Mouse (Mus musculus) gonadal fat pad, adult 2 months (tissue): ENCODE measurements around the gene Prx. TPM values are rescaled to one million over a fixed set of nuclear protein-coding genes. Genes with fewer than 3 reads are reported as not detected.
A peak's percentile ranks its signal among the peaks of the same experiment; 100 is the strongest.

Experiments used
- DNase-seq: peaks from one replicate; pipeline ENCODE4 v3.0.0-alpha.2; 2012; ENCODE audit warnings: low read depth
- polyA plus RNA-seq: library from polyadenylated mRNA; depleted of rRNA; stranded (reverse); fragments of >200 nt; gene quantifications from 2 replicates; pipeline ENCODE4 v1.2.3, GENCODE M21; 2012

Gene Prx
- polyA plus RNA-seq, 1 experiment: 2.0 TPM

DNA sequence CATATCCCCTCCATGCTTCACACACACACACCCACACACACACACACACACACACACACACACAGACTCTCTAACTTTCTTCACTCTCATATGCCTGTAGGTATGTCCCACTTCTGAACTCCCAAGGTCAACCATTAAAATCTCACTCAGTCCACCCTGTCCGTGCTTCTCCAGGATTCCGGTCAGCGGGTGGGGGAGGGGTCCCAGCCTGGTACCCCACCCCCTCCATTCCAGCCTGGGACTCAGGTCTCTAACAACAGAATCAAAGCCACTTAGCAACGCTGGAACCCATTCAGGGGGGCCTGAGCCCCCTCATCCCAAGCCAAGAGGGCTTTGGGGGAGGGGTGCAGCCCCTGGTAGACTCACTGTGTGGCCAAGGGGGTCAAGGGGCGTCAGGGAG is 23.8 kb downstream of the Prx start, which contains the start of gene Hipk4:
TSS of gene Hipk4 (plus strand) at position 301 of the 400 bp plus-strand sequence.
- no peak for DNase-seq

DNA sequence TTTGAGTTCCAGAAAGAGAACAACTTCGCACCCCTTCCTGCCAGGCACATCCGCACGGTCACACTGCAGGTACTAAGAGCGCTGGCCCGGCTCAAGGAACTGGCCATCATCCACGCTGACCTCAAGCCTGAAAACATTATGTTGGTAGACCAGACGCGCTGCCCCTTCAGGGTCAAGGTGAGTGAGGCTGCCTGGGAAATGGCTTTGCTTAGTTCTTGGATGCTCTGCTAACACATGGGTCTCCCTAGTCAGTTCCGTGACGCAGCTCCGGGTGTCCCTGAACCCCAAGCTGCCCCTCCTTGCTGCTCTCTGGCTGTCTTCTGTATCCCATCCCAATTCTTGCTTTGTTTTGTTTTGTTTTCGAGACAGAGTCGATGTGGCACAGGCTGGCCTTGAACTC is 24.7 kb downstream of the Prx start:
- no peak for DNase-seq

DNA sequence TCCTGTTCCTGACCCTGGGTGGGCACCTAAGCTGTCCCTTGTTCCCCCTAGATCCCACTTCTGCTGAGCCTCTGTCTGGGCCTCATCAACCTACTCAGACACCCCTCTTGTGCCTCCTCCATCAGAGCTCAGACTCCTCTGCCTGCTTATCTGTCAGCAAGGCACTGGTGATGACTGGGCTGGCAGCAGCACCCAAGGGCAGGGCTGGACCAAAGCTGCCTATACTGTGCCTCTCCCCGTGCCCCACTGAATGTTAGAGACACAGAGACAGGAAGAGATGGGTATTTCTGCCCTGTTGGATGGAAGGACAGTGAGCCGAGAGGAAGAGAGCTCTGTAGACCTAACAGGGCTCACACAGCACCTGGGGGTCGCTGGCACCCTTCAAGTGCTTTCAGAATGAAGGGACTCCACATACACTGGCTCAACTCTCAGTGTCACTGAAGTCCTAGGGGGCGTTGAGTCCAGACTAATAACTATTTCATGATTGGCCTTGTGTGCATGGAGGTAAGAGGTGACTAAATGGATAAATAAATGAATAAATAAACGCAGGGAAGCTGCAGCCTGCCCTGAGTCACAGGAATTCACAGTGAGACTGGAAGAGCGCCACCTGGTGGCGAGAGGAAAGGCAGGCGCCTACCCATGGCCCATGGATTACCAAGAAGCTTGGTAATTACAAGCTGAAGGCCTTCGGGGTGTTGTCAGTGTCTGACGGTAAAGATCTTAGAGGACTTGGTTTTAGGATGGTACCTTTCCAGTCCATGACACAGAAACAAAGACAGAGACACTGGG is 27.1 kb downstream of the Prx start:
- DNase-seq: no peak

DNA sequence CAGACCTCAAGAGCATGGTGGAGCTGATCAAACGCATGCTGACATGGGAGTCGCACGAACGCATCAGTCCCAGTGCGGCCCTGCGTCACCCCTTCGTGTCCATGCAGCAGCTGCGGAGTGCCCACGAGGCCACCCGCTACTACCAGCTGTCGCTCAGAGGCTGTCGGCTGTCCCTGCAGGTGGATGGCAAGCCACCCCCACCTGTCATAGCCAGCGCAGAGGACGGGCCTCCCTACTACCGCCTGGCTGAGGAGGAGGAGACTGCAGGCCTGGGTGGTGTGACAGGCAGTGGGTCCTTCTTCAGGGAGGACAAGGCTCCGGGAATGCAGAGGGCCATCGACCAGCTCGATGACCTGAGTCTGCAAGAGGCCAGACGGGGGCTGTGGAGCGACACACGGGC is 29.9 kb downstream of the Prx start:
- no peak for DNase-seq

DNA sequence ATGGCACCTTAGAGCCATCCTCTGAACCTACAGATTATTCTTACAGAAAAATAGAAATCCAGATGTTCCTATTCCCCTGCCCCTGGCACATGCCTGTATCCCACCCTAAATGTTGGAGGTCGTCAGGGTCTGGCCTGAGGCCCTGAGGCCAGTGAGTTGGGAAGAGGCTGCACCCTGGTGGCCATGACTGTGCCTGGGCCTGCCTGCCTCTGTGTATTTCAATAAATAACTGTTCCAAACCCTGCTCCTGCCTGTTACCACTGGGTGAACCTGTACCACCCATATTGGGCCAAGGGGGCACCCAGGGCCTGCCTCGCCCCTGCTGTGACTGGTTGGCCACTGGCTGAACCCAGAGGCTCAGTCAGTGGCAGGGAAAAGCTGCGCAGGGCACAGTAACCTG is 31.8 kb downstream of the Prx start:
- no peak for DNase-seq

DNA sequence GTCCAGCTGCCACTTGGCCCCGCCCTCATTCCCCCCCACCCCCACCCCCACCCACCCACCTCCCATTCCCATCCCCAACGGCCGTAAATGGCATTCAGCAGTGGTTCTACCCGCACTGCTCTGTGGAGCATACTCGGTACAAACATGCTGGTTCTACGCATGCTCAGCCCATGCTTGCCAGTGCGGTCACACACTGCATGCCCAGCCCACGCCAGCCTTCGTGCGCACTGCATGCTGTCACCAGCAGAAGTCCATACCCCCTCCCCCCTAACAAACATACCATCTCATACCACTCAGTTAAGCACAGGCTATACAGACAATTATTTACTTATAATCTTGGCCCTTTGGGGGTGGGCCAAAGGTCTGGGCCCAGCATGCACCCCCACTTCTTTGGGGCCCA is 32.6 kb downstream of the Prx start:
- no peak for DNase-seq

DNA sequence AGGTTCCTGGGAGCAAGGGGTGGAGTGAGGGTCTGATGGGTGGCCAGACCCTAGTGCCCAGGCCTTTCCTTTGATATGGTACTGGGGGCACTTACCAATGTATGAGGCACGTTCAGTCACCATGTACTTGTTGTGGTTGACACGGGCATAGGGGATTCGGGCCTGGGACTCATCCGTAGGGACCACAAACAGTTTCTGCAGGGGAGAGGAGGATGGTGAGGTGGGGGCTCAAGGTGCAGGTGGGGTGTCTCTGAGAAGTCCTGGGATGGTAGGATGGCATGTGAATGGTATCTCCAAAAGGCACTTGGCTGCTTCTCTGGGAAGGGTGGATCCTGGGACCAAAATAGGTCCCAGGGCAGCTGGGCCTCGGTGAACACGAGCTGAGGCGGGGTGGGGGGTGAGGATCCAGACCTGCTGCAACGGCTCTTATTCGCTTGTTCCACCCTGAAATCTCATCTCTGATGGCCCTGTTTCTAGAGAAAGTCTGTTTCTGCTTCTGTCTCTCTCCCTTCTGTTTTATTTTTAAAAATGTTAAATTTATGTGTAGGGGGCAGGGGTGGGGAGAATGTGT is 33.4 kb downstream of the Prx start:
- DNase-seq: no peak

DNA sequence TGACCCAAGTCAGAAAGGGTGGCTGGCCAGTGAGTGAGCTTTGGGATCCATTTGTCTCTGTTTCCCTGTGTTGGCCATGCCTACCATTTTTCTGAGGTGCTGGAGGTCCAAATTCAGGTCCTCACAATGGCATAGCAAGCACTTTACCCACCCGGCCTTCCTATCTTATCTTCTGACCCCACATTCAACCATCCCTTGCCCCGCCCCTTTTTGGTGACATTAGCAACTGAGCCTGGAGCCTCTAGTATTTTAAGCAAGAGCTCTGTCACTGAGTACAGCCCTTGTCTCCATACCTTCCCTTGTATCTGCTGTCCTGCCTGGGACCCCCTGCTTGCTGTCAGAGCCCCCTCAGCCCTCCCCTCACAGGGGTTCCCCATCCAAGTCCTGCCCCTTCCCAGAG is 36.3 kb downstream of the Prx start:
- DNase-seq: no peak

DNA sequence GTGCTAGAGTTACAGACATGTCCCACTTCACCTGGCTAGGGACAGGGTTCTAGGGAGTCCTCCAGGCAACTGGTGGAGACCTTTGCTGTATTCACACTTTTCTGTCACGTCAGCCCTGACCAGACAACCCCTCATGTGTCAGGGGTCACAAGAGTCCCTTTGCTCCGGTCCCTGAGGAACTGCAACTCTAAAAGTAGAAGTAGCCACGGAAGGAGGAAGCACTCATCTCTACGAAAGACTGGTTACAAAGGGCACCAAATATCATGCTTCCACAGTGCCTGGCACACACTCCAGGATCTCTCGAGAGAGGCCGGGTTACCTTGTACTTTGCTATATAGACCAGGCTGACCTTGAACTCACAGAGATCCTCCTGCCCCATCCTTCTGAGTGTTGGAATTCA is 37.5 kb downstream of the Prx start:
- DNase-seq: no peak

DNA sequence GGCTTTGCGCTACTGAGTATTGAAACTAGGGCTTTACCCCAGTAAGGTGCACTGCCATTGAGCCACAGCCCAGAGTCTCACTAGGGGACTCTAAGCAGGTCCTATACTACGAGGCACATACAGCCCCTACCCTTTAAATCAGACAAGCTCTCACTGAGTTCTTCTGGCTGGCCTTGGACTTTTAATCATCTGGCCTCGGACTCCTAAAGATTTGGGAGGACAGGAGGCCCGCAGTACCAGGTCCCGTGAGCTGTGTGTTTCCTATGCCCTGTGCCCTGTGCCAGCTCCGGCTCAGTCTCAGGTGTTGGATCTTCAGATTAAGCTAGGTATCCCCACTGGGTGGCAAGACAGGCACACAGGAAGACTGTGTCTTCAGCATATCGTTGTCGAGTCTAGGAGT is 38.9 kb downstream of the Prx start:
- no peak for DNase-seq

DNA sequence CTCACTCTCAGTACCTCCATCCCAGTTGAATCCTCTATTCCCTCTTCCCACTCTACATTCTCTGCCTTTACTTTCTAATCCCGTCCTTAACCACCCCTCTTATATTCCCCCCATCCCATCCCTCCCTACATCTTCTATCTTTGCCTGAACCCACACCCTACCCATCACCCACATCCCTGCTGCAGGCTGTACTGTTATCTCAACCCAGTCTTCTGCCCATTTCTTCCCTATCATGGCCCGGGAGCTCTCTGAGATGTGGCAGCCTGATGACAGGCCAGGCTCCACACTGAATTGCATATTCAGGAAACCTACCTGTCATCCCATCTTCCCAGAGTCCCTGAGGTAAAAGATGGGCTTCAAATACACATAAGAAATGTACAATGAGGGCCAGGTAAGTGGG is 39.7 kb downstream of the Prx start:
- DNase-seq: no peak

DNA sequence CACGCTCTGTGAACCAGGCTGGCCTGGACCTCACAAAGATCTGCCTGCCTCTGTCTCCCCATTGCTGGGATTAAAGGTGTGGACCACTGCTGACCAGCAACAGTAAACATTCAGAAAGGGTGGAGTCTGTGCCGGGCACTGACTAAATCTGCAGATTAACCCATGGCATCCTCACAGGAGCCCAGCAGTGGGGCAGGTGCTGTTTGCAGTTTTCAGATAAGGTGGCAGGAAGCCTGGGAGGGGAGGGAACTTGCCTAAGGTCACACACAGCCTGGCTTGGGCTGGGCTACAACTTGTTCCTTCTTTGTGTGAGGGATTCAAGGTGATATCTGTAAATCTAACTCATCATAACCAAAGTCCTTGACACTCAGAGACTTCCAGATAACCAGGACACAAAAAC is 41.4 kb downstream of the Prx start:
- DNase-seq: no peak

DNA sequence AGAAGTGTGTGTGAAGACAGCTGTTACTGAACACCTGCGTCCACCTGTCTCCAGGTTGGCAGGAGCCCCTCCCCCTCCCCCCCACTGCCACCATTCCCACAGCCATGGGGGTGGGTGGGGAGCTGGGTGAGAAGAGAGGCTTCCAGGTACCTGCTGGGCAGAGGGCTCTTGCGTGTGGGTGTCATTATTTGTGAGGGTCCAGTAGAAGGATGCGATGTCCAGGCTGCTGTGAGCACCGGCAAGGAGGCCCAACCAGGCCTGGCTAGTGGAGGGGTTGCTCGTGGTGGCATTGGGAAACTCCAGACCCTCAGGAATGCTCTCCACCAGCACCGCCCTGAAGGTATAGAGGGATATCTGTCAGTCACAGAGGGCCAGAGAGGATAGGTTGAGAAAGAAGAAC is 41.8 kb downstream of the Prx start:
- DNase-seq: no peak

DNA sequence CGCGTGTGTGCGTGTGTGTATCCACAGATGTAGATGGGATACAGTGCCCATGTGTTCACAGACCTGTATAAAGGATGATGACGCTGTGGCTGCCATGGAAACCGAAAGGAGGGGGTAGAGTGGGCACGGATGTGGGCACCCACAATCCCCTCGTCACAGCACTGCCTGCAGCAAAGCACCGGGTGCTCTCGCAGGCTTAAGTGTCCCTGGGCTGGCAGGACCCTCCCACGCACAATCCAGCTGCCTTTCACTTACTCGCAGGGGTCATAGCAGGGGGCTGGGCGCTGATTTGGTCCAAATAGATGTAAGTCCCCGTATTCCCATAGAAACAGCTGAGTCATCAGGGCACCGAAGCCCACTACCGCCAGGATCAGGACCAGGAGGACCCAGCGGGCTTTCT is 42.3 kb downstream of the Prx start:
- DNase-seq: no peak

DNA sequence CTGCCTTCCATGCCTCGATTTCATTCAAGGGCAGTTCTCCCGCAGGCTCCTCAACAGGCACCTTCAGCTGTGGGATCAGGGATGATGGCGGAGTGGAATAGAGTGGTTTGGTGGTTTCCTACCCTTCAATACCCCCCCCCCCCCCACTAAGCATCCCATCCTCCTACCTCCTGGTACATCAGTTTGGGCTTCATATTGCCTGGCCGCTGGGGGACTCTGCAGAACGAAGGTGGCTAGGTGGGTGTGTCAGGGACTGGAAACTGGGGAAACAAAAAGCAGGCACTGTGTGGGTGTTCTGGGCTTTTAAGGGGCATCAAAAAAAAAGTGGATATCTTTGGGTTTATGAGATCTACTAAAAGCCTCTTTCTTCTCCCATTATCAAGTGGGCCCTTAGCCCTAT is 42.8 kb downstream of the Prx start:
- no peak for DNase-seq

DNA sequence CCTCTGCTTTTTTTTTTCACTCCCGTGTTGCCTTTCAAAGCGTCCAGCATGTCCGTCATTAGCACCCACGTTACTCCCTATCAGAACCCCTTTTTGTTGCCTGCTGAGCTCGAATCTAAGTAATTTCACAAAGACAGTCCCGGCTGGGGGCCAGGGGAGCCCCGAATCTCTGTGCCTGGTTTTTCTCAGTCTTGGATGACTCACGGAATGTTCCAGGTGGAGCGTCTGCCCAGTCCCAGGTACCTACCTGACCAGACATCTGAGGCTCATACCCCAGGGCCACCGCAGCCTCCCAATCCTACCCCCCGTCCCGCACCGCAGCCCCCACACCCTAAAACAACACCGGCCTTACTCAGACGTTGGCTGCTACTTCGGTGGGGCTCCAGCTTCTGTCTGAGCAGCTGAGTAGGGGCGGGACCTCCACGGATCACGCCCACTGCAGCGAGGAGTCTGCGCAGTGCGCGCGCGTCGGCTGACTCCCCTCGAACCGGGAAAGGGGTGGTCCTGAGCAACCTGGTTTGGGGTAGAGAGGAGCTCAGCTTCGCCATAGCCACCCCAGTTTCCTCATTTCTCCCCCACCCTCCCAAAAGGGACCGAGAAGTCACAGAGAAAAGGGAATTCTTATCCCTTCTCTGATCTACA is 43.4 kb downstream of the Prx start:
- no peak for DNase-seq

DNA sequence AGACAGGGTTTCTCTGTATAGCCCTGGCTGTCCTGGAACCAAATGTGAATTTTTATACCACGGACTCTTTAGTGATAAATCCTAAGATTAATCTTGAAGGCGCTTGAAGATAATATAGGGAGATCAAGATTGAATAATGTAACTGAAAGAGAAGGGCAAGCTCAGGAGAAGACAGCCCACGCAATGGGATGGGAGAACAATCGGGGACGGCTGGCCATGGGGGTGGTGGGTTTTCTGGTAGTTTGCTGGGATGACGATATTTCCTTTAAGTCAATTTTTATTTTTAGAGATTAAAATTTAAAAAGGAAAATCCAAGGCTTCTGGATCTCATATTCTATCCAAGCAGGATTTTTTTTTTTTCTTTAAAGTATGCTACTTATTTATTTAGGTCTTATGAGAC is 43.9 kb downstream of the Prx start:
- no peak for DNase-seq

DNA sequence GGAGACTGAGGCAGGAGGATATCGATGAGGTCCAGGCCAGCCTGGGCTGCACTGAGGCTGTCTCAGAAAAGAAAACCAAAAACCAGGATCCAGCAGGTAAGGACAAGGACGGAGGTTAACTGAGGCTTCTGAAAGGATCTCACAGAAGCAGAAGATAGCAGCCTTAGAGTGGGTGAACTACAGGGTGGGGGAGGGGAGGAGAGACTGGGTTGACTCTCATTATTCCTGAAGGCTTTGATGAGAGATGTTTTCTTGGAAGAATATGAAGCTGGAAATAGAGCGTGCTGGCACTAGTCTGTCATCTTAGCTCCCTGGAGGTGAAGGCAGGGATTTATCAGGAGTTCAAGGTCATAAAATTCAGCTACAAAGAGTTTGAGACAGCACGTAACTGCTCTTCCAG is 44.7 kb downstream of the Prx start:
- no peak for DNase-seq

DNA sequence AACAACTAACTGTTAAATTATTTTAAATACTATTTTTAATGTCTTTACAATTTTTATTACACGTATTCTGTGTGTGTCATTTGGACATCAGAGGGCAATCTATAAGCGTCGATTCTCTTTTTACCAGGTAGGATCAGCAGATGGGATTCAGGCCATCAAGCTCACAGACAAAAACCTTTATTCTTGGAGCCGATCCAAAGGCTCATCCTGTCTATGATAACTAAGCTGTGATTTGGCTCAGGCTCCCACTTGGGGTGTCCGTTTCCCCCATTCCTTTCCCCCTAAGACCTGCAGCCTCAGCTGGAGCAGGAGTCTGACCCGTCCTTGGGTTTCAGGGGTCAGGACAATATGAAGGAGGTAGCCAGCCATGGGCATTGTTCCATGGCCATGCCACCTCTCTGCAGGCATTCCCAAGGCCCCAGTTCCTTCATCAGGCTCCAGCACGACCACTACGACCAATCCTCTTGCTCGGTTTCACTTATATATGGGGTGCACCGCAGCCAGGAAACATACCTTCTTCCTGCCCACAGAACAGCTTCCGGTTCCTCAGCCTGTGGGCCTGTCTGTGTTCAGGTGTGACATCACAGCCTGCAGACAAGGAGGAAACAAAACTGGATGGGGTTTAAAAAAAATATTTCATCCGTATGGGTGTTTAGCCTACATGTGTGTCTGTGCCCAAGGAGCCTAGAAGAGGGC is 45.7 kb downstream of the Prx start:
- no peak for DNase-seq

DNA sequence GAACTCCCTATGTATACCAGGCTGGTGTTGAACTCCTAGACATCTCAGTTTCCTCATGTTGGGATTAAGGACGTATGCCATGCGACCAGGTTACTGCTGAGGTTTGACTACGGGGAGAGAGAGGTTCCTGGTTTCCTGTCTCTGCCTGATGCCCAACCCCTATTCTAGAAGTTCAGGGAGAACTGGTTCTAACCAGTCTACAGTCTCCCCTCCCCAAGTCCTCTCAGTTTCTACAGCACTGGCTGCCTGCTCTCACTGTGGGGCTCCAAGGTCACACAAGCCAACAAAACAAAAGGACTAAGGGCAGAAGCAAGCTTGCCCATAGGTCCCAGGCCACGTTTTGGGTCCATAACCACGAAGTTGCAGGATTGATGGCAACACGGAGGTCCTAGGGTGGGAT is 50.5 kb downstream of the Prx start:
- no peak for DNase-seq

DNA sequence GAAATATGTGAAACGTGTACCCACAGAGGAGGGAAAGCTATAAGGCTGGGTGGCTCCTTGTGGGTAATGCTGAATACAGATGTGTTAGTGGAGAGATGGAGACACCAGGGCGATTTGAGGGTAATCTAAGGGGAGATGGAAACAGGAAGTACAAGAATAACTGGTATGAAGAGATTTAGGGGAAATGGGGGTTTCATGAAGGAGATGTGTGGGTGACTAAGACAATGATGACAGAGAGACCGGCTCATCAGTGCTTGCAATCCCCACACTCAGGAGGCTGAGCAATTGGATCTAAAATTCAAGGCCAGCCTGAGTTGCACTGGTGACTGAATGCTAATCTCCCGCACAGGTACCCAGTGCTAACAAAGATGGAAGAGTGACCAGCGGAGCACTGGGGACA is 52.9 kb downstream of the Prx start:
- DNase-seq: no peak

DNA sequence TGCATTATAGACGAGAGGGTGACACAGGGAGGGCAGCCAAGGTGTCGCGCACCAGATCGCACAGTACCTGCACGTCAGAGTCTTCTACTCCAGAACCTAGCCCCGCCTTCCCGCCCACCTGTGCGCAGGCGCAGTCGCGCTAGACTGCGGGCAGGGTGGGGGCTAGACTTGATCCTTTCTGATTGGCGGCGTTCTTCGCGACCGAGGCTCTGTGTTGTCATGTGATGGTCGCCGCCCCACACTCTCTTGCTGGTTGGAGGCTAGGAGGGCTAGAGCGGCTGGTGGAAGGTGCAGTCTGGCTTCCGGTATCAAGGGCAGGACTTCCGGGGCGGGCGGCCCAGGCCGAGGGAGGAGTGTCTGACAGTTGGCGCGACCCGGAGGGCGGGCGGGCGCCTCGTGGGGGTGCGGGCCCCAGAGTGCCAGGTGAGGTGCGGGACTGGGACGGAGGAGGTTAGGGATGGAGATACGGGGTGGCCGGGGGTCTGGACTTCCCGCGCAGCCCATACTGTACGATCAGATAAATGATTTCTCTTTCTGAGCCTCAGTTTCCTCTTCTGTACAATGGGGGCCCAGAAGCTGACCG is 53.9 kb downstream of the Prx start, which contains the start of the genes Pld3 and 2310022A10Rik:
TSS of gene Pld3 (minus strand) at position 288 of the 583 bp plus-strand sequence.
TSS of gene 2310022A10Rik (plus strand) at position 303 of the 583 bp plus-strand sequence.
- peak; percentile 76 for DNase-seq
